Mouse (Mus musculus) intestine, embryonic 16.5 days (tissue): ENCODE data around the gene Spop. TPM values are rescaled to one million over a fixed set of nuclear protein-coding genes. Genes with fewer than 3 reads are reported as not detected.

Source experiments
- ATAC-seq: fragments of 200-750 bp; cut with Nextera tagmentation; 2 replicates; pipeline ENCODE4 v1.8.0; 2017; ENCODE audit warnings: moderate TSS enrichment, moderate library complexity
- H3K27ac ChIP-seq: fragments of 300-500 bp; sonication (generic); 2 replicates; pipeline ENCODE4 v1.5.1; 2014; ENCODE audit warnings: mild to moderate bottlenecking, low read length
- H3K27me3 ChIP-seq: fragments of 300-500 bp; sonication (generic); replicated peaks from 2 replicates; pipeline ENCODE4 v1.6.1; 2014; ENCODE audit warnings: low read length, control low read depth, mixed read lengths; ENCODE audit not compliant: control insufficient read depth, insufficient read depth
- H3K36me3 ChIP-seq: fragments of 300-500 bp; sonication (generic); 2 replicates; pipeline ENCODE4 v1.6.1; 2014; ENCODE audit warnings: low read length, control low read depth; ENCODE audit not compliant: control insufficient read depth, insufficient read depth
- H3K4me1 ChIP-seq: fragments of 300-500 bp; sonication (generic); 2 replicates; pipeline ENCODE4 v1.6.1; 2014; ENCODE audit warnings: low read length, control low read depth, mixed read lengths; ENCODE audit not compliant: control insufficient read depth, insufficient read depth
- H3K4me2 ChIP-seq: fragments of 300-500 bp; sonication (generic); 2 replicates; pipeline ENCODE4 v1.6.1; 2014; ENCODE audit warnings: low read depth, low read length, control low read depth
- H3K4me3 ChIP-seq: fragments of 300-500 bp; sonication (generic); 2 replicates; pipeline ENCODE4 v1.5.1; 2014; ENCODE audit warnings: mild to moderate bottlenecking, low read length
- H3K9ac ChIP-seq: fragments of 300-500 bp; sonication (generic); 2 replicates; pipeline ENCODE4 v1.6.1; 2014; ENCODE audit warnings: low read depth, low read length
- H3K9me3 ChIP-seq: fragments of 300-500 bp; sonication (generic); 2 replicates; pipeline ENCODE4 v1.6.1; 2016; ENCODE audit warnings: low read length, control low read depth; ENCODE audit not compliant: control insufficient read depth
- WGBS: fragments of 180-500 bp; shearing (Covaris S2); extraction: QIAGEN DNeasy Blood & Tissue Kit; methylation state at CpG from one replicate; pipeline ENCODE4 v1.1.7; 2014; 5-methylcytosine and 5-hydroxymethylcytosine counted together
- polyA plus RNA-seq: library from polyadenylated mRNA; unstranded; fragments of >200 nt; fragmentation: Nextera tagmentation; extraction: Ambion mirVana; gene quantifications from 2 replicates; pipeline ENCODE4 v1.2.1, GENCODE M21; 2015

Gene Spop
- polyA plus RNA-seq, 1 experiment from 2014 or later: 127 TPM

DNA sequence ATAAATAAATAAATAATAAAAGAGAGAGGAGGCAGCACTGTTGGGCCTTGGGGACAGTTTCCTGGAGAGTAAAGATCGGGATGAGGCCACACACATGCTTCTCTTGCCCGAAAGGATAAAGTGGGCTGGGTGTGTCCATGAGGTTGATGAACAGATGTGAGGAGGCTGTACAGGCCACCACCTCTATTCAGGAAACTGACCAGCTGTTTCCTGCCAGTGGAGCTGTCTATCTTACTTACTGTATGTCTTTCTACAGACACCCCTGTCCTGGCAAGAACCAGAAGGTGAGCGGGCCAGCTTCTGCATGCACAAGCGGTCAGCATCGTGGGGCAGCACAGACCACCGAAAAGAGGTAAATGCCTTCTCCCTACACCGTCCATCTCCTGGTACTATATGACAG is 42.7 kb upstream of the Spop start:
- H3K4me3 ChIP-seq: no peak overlapping the region
- ATAC-seq: no peak
- H3K4me2 ChIP-seq: no peak overlapping the region
- H3K27ac ChIP-seq: no peak overlapping the region
- no peaks in the 10 kb centered on the region for H3K27me3 ChIP-seq
- WGBS: 85% methylated on average over 7 of the region's 7 CpGs
- no peak overlapping the region for H3K9ac ChIP-seq
- H3K36me3 ChIP-seq: peaks cover 16% of the 10 kb centered on the region
- no peaks in the 10 kb centered on the region for H3K9me3 ChIP-seq
- peaks cover 25% of the 10 kb centered on the region for H3K4me1 ChIP-seq

DNA sequence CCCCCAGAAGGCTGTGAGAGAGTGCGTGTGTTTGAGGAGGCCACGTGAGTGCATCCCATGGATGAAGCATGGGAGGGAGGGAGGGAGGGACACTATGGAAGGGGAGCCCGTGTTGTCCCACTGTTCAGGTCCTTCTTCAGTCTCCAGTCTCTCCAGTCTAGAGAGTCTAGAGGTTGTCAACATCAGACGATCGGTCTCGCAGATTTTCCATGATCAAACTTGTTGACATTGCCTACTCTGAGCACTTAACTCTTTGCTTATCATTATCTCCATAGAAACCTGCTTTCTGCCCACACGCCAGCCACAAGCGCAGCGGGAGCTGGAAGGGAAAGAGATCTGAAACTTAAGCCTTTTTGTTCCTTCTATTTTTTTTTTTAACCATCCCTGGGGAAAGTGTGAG is 35.0 kb upstream of the Spop start:
- no peak overlapping the region for H3K4me2 ChIP-seq
- H3K9me3 ChIP-seq: no peaks in the 10 kb centered on the region
- H3K27me3 ChIP-seq: no peaks in the 10 kb centered on the region
- no peak overlapping the region for H3K4me3 ChIP-seq
- no peak overlapping the region for H3K9ac ChIP-seq
- H3K27ac ChIP-seq: no peak overlapping the region
- H3K36me3 ChIP-seq: peaks cover 9% of the 10 kb centered on the region; the same call in 1 of the 2 replicates
- no peaks in the 10 kb centered on the region for H3K4me1 ChIP-seq
- no peak for ATAC-seq
- WGBS: 65% methylated on average over 9 of the region's 9 CpGs

DNA sequence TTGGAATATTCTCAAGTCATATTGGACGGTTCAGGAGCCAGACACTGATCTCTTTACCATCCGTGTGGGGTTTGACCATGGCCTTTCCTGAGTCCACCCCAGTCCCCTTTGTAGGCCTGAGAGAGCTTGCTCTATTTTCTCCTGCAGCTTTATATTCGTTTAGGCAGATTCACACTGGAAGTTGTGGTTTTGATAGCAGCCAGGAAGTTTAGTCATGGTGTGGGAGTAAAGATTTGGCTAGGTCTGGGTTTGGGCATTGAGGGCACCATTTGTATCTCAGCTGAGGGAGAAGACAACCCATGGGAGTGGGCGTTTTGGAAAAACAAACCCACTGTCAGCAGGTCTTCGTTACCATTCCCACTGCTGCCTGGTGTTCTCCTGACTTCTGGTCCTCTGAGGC is 34.3 kb upstream of the Spop start:
- WGBS: 81% methylated on average over 5 of the region's 5 CpGs
- H3K4me2 ChIP-seq: no peak overlapping the region
- H3K27ac ChIP-seq: no peak overlapping the region
- peaks cover 9% of the 10 kb centered on the region; the same call in 1 of the 2 replicates for H3K36me3 ChIP-seq
- no peak for ATAC-seq
- no peaks in the 10 kb centered on the region for H3K9me3 ChIP-seq
- H3K9ac ChIP-seq: no peak overlapping the region
- H3K4me1 ChIP-seq: no peaks in the 10 kb centered on the region
- H3K27me3 ChIP-seq: no peaks in the 10 kb centered on the region
- H3K4me3 ChIP-seq: no peak overlapping the region

DNA sequence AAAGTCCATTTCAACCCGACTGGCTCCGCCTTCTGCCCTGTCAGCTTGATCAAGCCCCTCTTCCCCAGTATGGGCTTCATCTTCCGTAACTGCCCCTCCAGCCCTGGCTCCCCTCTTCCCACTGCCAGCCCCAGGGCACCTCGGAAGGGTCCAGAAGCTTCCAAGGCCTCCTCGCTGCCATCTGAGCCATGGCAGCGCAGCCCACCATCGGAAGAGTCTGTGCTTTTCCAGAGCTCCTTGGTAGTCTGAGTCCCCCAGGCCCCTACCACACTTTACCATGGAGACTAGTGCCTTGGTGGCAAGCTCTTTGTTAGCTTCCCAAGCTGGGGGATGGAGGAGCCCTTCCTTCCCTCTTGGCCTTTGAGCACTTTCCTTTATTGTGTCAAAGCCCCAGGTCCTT is 33.2 kb upstream of the Spop start:
- Histone ChIP-seq H3K36me3 (peaks cover 6% of the 10 kb centered on the region; the same call in 1 of the 2 replicates), H3K4me1 (peaks cover 4% of the 10 kb centered on the region), H3K9ac (no peak overlapping the region), H3K4me3 (no peak overlapping the region), H3K27ac (no peak overlapping the region), H3K9me3 (no peaks in the 10 kb centered on the region), H3K27me3 (no peaks in the 10 kb centered on the region), H3K4me2 (no peak overlapping the region)
- ATAC-seq: no peak
- 89% methylated on average over 7 of the region's 7 CpGs for WGBS

DNA sequence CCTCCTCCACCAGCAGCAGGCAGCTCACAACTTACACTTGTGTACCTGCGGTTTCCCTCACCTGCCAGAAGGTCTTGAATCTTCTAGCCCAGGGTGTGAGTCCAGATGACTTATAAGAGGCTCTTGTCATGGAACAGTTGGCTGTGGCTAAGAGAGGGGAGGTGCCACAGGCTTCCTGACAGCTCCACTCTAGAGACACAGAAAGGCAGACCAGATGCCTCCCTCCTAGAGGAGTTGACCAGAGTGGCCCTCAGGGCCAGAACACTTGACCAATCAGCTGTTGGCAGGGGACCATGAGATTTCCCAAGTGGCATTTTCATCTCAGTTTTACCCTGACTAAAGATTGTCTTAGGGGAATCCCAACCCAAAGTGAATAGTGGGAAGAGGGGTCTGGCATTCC is 32.7 kb upstream of the Spop start:
- Histone ChIP-seq H3K4me2 (no peak overlapping the region), H3K4me1 (peaks cover 5% of the 10 kb centered on the region), H3K9me3 (no peaks in the 10 kb centered on the region), H3K9ac (no peak overlapping the region), H3K27ac (no peak overlapping the region), H3K36me3 (peaks cover 2% of the 10 kb centered on the region; the same call in 1 of the 2 replicates), H3K4me3 (no peak overlapping the region), H3K27me3 (no peaks in the 10 kb centered on the region)
- no peak for ATAC-seq
- 96% methylated on average over 1 of the region's 1 CpGs for WGBS

DNA sequence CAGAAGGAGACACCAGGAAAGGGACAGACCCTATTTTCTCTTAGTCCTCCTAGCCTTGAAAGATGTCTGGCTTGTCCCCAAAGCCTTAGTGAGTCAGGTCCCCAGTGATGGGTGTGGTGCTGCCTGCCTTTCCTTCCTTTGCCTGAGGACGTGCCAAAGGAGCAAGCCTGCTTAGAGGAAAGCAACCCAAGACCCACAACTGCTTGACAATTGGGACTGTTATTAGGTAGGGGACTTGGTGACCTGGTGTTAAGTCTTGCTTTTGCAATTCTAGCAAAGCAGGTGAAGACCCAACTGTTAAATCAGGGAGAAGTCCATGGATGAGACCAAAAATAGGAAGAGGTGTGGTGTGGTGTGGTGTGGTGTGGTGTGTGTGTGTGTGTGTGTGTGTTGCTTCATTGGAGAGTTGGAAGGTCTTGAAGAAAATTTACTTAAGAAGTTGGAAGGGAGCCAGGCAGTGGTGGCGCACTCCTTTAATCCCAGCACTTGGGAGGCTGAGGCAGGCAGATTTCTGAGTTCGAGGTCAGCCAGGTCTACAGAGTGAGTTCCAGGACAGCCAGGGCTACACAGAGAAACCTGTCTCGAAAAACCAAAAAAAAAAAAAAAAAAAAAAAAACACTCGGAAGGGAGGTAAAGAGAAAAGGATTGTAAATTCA is 30.4 kb upstream of the Spop start:
- H3K4me2 ChIP-seq: no peak overlapping the region
- H3K36me3 ChIP-seq: peaks cover 4% of the 10 kb centered on the region; the same call in 1 of the 2 replicates
- no peak overlapping the region for H3K27ac ChIP-seq
- no peaks in the 10 kb centered on the region for H3K27me3 ChIP-seq
- peaks cover 5% of the 10 kb centered on the region for H3K4me1 ChIP-seq
- no peak for ATAC-seq
- no peak overlapping the region for H3K9ac ChIP-seq
- no peak overlapping the region for H3K4me3 ChIP-seq
- no peaks in the 10 kb centered on the region for H3K9me3 ChIP-seq
- WGBS: 87% methylated on average over 5 of the region's 5 CpGs

DNA sequence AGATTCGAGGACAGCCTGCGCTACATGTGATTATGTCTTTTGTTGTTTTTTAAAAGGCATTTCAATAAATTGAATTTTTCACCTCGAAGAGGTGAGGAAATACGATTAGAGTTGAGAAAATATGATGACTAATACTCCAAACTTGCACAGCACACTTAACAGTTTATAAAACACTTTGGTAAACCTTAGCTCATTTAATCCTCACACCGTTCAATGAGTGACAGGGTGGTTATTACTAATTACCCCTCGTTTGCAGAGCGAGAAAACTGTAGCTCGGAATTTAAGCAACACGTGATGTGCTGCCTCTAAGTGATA is 29.9 kb upstream of the Spop start:
- H3K4me3 ChIP-seq: peak overlapping the region; percentile 38
- no peak for ATAC-seq
- H3K9ac ChIP-seq: peak overlapping the region; percentile 66
- H3K27ac ChIP-seq: no peak overlapping the region
- 38% methylated on average over 9 of the region's 9 CpGs for WGBS
- peaks cover 5% of the 10 kb centered on the region for H3K4me1 ChIP-seq
- peaks cover 5% of the 10 kb centered on the region; the same call in 1 of the 2 replicates for H3K36me3 ChIP-seq
- H3K9me3 ChIP-seq: no peaks in the 10 kb centered on the region
- peak overlapping the region; percentile 48 for H3K4me2 ChIP-seq
- no peaks in the 10 kb centered on the region for H3K27me3 ChIP-seq

DNA sequence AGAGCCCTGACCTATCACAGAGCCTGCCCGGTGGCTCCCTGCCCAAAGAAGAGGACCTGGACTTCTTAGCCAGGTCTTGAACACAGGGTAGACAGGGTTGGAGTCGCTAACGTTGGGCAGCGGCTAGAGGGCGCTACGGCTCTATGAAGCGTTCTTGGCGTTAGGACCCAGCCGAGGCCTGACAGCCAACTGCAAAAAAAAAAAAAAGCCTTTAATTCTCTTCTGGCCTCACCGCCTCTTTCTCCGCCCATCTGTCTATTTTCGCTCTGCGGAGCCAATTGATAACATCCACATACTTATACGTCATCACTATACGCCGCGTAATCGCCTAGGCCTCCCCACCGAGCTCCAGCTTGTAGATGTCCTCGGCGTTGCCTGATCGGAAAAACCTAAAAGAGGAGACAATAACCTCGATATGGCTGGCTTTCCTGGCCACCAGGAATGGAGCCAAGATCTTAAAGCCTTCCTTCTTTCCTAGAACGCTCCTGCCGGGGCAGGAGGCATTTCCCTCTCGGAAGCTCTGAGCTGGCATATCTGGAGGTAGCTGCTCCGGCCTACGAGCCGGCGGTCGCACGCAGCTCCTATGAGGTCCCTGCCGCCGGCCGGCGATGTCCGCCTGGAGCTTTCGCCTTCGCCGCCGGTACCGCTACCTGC is 29.4 kb upstream of the Spop start, which contains the start of gene Slc35b1:
Gene Slc35b1, plus strand, starts transcription at position 374 of the 654 bp plus-strand sequence.
- ATAC-seq: peak; percentile 95
- peaks cover 5% of the 10 kb centered on the region for H3K4me1 ChIP-seq
- peak within 1 kb of the TSS; percentile 58 for H3K4me2 ChIP-seq
- peaks cover 7% of the 10 kb centered on the region; the same call in 1 of the 2 replicates for H3K36me3 ChIP-seq
- no peaks in the 10 kb centered on the region for H3K9me3 ChIP-seq
- no peaks in the 10 kb centered on the region for H3K27me3 ChIP-seq
- peak within 1 kb of the TSS; percentile 73 for H3K4me3 ChIP-seq
- H3K9ac ChIP-seq: peak within 1 kb of the TSS; percentile 76
- WGBS: under 1% methylated on average over 42 of the region's 42 CpGs
- peak within 1 kb of the TSS; percentile 71 for H3K27ac ChIP-seq

DNA sequence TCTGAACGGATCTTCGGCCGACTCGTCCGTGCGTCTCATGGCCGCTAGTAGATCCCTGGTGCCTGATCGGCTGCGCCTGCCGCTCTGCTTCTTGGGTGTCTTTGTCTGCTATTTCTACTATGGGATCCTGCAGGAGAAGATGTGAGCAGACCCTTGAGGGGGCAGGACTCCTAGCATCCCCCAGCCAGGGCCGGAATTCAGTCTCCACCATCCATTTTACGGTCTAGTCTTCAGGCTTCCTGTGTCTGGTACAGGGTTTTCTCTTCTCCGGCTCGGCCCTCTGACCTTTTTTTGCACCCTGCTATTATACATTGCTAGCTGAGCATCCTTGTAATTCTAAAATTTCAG is 28.9 kb upstream of the Spop start:
- Histone ChIP-seq H3K4me2 (peak overlapping the region; percentile 58), H3K27me3 (no peaks in the 10 kb centered on the region), H3K4me1 (peaks cover 5% of the 10 kb centered on the region), H3K9me3 (no peaks in the 10 kb centered on the region), H3K4me3 (peak overlapping the region; percentile 73), H3K9ac (peak overlapping the region; percentile 76), H3K36me3 (peaks cover 7% of the 10 kb centered on the region; the same call in 1 of the 2 replicates), H3K27ac (peak overlapping the region; percentile 71)
- peak; percentile 0; the same call in 1 of the 2 replicates for ATAC-seq
- WGBS: under 1% methylated on average over 14 of the region's 14 CpGs
